Mouse (Mus musculus) frontal cortex, adult (tissue): ENCODE data around the gene Galk2.

Experiments
- ATAC-seq: cut with Nextera tagmentation; 2 replicates; pipeline ENCODE4 v1.9.2; 2017; ENCODE audit warnings: mild to moderate bottlenecking, moderate library complexity, mixed read lengths; ENCODE audit not compliant: low TSS enrichment

The Galk2 gene

GRCm38 (mm10) chr2:125900797-125901410 is 42.0 kb downstream of the Galk2 start:
- ATAC-seq: no peak

- ATAC-seq: no peak
Observed at GRCm38 (mm10) chr2:125901426-125901825, 42.5 kb downstream of the Galk2 start.

- ATAC-seq: no peak
Observed at GRCm38 (mm10) chr2:125906407-125907066, 47.6 kb downstream of the Galk2 start.

GRCm38 (mm10) chr2:125907580-125908255 is 48.8 kb downstream of the Galk2 start:
- no peak for ATAC-seq

- ATAC-seq: no peak
Observed at GRCm38 (mm10) chr2:125914167-125914566, 55.3 kb downstream of the Galk2 start.

- no peak for ATAC-seq
Observed at GRCm38 (mm10) chr2:125914713-125915112, 55.8 kb downstream of the Galk2 start.

GRCm38 (mm10) chr2:125916652-125917296 is 57.9 kb downstream of the Galk2 start:
- ATAC-seq: no peak

GRCm38 (mm10) chr2:125917297-125917679 is 58.4 kb downstream of the Galk2 start:
- ATAC-seq: no peak

- ATAC-seq: no peak
Observed at GRCm38 (mm10) chr2:125921273-125921672, 62.4 kb downstream of the Galk2 start.

GRCm38 (mm10) chr2:125922149-125922548 is 63.2 kb downstream of the Galk2 start:
- ATAC-seq: no peak

GRCm38 (mm10) chr2:125922877-125923276 is 64.0 kb downstream of the Galk2 start:
- ATAC-seq: no peak

GRCm38 (mm10) chr2:125923346-125923745 is 64.4 kb downstream of the Galk2 start:
- ATAC-seq: no peak

- ATAC-seq: no peak
Observed at GRCm38 (mm10) chr2:125924554-125924953, 65.6 kb downstream of the Galk2 start.

- ATAC-seq: no peak
Observed at GRCm38 (mm10) chr2:125925081-125925480, 66.2 kb downstream of the Galk2 start.

GRCm38 (mm10) chr2:125929396-125929795 is 70.5 kb downstream of the Galk2 start:
- no peak for ATAC-seq

- ATAC-seq: no peak
Observed at GRCm38 (mm10) chr2:125929872-125930271, 71.0 kb downstream of the Galk2 start.

- no peak for ATAC-seq
Observed at GRCm38 (mm10) chr2:125931193-125931592, 72.3 kb downstream of the Galk2 start.

- ATAC-seq: no peak
Observed at GRCm38 (mm10) chr2:125932734-125933133, 73.8 kb downstream of the Galk2 start.

GRCm38 (mm10) chr2:125933977-125934376 is 75.1 kb downstream of the Galk2 start:
- ATAC-seq: no peak

- no peak for ATAC-seq
Observed at GRCm38 (mm10) chr2:125936396-125936795, 77.5 kb downstream of the Galk2 start.

- no peak for ATAC-seq
Observed at GRCm38 (mm10) chr2:125938993-125939642, 80.2 kb downstream of the Galk2 start.
